Mouse (Mus musculus) spleen, postnatal 10 days (tissue): ENCODE measurements around the gene Usp37.

Source experiments
- DNase-seq, 2 experiments: peaks; one replicate each; pipeline ENCODE4 v3.0.0; 2021 to 2022; ENCODE audit warnings: low spot score in 2 of 2

Usp37 gene

GRCm38 (mm10) chr1:74397268-74397918 is 146.7 kb downstream of the Usp37 start:
- peak; percentile 96 to 97 for DNase-seq

- DNase-seq = peak in 1 of 2 experiments; percentile 33
These were observed 147.4 kb downstream of the Usp37 start for GRCm38 (mm10) chr1:74396456-74397222.

GRCm38 (mm10) chr1:74395290-74395689 is 148.8 kb downstream of the Usp37 start:
- no peak for DNase-seq

GRCm38 (mm10) chr1:74394858-74395257 is 149.2 kb downstream of the Usp37 start:
- DNase-seq = no peak

GRCm38 (mm10) chr1:74394311-74394710 is 149.8 kb downstream of the Usp37 start:
- DNase-seq = no peak

- no peak for DNase-seq
These were observed 150.4 kb downstream of the Usp37 start for GRCm38 (mm10) chr1:74393697-74394096.

GRCm38 (mm10) chr1:74393010-74393409 is 151.1 kb downstream of the Usp37 start:
- DNase-seq = no peak

- no peak for DNase-seq
These were observed 151.6 kb downstream of the Usp37 start for GRCm38 (mm10) chr1:74392446-74392994.

GRCm38 (mm10) chr1:74391844-74392441 is 152.1 kb downstream of the Usp37 start:
- DNase-seq = peak; percentile 85 to 86

- DNase-seq = peak; percentile 89 to 95
These were observed 152.9 kb downstream of the Usp37 start, which contains the start of gene Ctdsp1 for GRCm38 (mm10) chr1:74390924-74391748. TSS of gene Ctdsp1 (plus strand) at chr1:74391509.

- DNase-seq = peak; percentile 69 to 87
These were observed 153.7 kb downstream of the Usp37 start for GRCm38 (mm10) chr1:74390287-74390906.

GRCm38 (mm10) chr1:74389831-74390286 is 154.2 kb downstream of the Usp37 start:
- peak; percentile 46 to 66 for DNase-seq

GRCm38 (mm10) chr1:74388398-74388920 is 155.6 kb downstream of the Usp37 start:
- no peak for DNase-seq

- no peak for DNase-seq
These were observed 156.6 kb downstream of the Usp37 start for GRCm38 (mm10) chr1:74387386-74387988.

- DNase-seq = peak; percentile 94 to 99
These were observed 157.2 kb downstream of the Usp37 start for GRCm38 (mm10) chr1:74386714-74387385.

- no peak for DNase-seq
These were observed 157.7 kb downstream of the Usp37 start for GRCm38 (mm10) chr1:74386363-74386713.

GRCm38 (mm10) chr1:74385531-74385930 is 158.6 kb downstream of the Usp37 start:
- peak in 1 of 2 experiments; percentile 4 for DNase-seq
